Mouse (Mus musculus) right cerebral cortex, postnatal 14 days (tissue): Measurements from ENCODE around the gene H2-M10.4.
"Not testable (repeated sequence)": the region's sequence is repeated elsewhere in the genome, so short reads cannot be mapped to it uniquely, and the experiment has no call there.

Experiments used
- DNase-seq: peaks from one replicate; pipeline ENCODE4 v3.0.0; 2022

The H2-M10.4 gene

GRCm38 (mm10) chr17:36462234-36462633, at the start of gene H2-M10.4:
Gene H2-M10.4 (minus strand): TSS chr17:36462334.
- no peak for DNase-seq

- no peak for DNase-seq
Measured at GRCm38 (mm10) chr17:36503910-36504309, 41.8 kb upstream of the H2-M10.4 start.

GRCm38 (mm10) chr17:36500435-36500834, 38.3 kb upstream of the H2-M10.4 start:
- DNase-seq, result no peak

- not testable (repeated sequence) for DNase-seq
Measured at GRCm38 (mm10) chr17:36488181-36488580, 26.0 kb upstream of the H2-M10.4 start.

GRCm38 (mm10) chr17:36486687-36487230, 24.6 kb upstream of the H2-M10.4 start:
- no peak for DNase-seq

DNA sequence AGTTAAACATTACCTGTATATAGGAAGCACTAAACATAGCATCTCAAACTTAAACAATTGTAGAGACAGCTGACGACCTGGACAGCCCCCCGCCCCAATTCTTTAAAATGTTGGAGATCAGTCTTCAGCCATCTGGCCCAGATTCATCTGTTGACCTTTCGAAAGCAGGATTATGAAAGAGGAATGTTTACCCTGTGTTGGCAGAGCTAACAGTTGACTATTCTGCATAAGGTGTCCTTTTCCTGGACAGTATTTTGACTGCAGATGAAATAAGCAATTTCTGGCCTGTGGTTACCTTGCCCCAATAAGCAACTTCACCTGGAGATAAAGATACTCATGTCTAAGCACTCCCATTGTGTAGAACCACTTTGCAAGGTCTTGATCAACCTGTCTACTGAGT, 21.7 kb upstream of the H2-M10.4 start:
- no peak for DNase-seq

DNA sequence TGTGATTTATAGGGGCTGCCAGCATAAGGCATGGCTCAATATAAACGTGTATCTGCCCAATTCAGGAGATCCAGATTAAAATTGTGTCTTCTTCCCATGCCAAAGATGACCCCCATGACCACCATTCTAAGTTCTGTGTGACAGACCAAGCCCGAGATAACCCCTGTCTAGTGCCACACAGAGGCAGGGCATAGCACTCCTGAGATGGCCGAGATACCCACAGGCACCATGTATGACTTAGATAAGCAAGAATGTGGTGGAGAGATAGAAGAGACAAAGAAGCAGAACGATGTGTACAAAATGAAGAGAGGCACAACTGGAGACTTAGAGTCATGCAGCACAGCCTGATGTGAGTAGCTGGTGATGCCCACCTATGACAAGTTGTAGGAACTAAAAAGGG, 5.9 kb downstream of the H2-M10.4 start:
- no peak for DNase-seq

DNA sequence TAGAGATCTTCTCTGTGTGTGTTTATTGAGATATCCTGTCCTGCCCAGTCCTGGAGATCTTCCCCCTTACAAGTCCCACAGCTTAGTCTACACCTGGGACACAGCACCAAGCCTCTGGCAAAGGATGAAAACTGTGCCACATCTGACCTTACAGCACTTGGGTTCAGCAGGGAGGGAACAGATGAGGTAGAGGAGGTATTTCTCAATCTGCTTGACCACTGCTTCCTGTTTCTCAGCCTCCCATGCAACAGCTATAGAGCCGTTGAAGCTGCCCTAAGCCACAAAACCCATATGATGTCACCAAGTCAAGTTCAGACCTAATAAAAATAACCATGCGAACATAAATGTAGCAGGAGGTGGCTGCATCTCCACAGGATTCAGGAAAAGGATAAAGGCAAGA, 30.7 kb downstream of the H2-M10.4 start:
- DNase-seq, result no peak

DNA sequence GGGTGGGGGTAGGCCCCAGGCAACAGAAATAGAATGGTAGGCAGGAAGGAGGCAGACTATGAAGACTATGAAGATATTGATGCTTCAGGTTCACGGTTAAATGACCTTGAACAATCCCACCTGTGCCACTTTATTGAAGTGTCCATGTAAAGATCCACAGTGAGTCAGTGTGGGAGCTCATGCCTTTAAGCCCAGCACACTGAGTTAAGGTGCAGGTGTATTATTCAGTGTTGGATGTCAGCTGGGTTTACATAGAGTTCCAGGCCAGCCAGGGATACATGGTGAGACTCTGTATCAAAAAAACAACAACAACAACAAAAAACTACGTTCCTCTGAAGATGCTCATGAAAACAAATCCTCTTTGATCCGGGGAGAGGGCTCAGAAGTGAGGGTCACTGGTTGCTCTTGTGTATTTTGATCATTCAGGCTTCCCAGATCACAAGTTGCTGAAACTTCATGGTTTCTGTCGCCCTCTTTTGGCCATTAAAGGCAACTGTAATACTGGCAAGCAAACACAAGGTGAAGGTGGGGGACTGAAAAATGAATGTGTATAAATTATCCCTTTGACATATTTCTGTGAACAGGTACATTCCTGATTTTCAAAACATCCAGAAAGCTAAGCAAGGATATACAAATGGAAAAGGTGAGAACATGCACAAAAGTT, 43.9 kb downstream of the H2-M10.4 start:
- no peak for DNase-seq

DNA sequence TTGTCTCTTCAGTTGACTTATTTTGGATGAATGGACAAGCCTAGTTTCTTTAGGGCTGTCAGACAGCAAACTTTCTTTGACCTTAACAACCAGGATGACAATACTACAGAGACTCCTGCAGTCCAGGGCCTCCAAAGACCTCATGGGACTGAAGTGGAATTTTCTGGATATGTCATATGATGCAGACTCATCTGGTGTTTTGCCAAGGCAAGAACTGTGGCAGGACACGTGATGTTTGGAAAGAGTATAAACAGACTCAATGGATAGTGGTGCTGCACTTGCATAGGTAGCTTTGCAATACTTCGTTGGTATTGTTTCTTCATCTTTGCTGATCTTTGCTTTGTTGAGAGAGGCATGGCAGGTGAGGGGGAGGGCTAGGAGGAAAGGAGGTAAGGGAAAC, 44.7 kb downstream of the H2-M10.4 start:
- no peak for DNase-seq

- DNase-seq, result no peak
Measured at GRCm38 (mm10) chr17:36415407-36415806, 46.7 kb downstream of the H2-M10.4 start.

GRCm38 (mm10) chr17:36414361-36414760, 47.8 kb downstream of the H2-M10.4 start:
- DNase-seq, result no peak
